Mouse (Mus musculus) embryonic fibroblast, embryonic 13.5 days (primary cell): ENCODE data around the gene Bnc2.

Experiments used
- CTCF ChIP-seq: IDR thresholded peaks from 2 replicates; pipeline ENCODE4 v1.5.1; 2011; ENCODE audit warnings: mild to moderate bottlenecking, control low read depth, low read length, moderate library complexity, borderline replicate concordance; ENCODE audit not compliant: insufficient read depth
- POLR2A ChIP-seq: IDR thresholded peaks from 2 replicates; pipeline ENCODE4 v1.6.1; 2011; ENCODE audit warnings: low read depth, mild to moderate bottlenecking, control low read depth, low read length, moderate library complexity

GRCm38 (mm10) chr4:84621785-84622184, 53.3 kb downstream of the Bnc2 start:
- TF ChIP-seq CTCF (no peak), POLR2A (no peak)
